Mouse (Mus musculus): Measurements from ENCODE around the gene Ldlrad3.
A peak's percentile ranks its signal among the peaks of the same experiment; 100 is the strongest.

The Ldlrad3 gene

GRCm38 (mm10) chr2:102064826-102065441 lies 121.3 kb downstream of the Ldlrad3 start:
- peak in 1 of 2 experiments; percentile 53 for DNase-seq

GRCm38 (mm10) chr2:102063906-102064505 lies 122.2 kb downstream of the Ldlrad3 start:
- peak in 1 of 2 experiments; percentile 15 for DNase-seq

- DNase-seq: peak; percentile 52 to 55
These were observed 123.2 kb downstream of the Ldlrad3 start for GRCm38 (mm10) chr2:102062861-102063468.

GRCm38 (mm10) chr2:102061921-102062320 lies 124.3 kb downstream of the Ldlrad3 start:
- DNase-seq: peak in 1 of 2 experiments; percentile 25

- DNase-seq: no peak
These were observed 128.4 kb downstream of the Ldlrad3 start for GRCm38 (mm10) chr2:102057746-102058145.

- no peak for DNase-seq
These were observed 129.0 kb downstream of the Ldlrad3 start for GRCm38 (mm10) chr2:102057029-102057685.

GRCm38 (mm10) chr2:102056144-102056543 lies 130.0 kb downstream of the Ldlrad3 start:
- no peak for DNase-seq

- DNase-seq: peak; percentile 84 to 88
These were observed 133.1 kb downstream of the Ldlrad3 start for GRCm38 (mm10) chr2:102052951-102053660.

- peak; percentile 84 to 85 for DNase-seq
These were observed 133.8 kb downstream of the Ldlrad3 start for GRCm38 (mm10) chr2:102052353-102052752.

- peak in 1 of 2 experiments; percentile 56 for DNase-seq
These were observed 136.2 kb downstream of the Ldlrad3 start for GRCm38 (mm10) chr2:102049866-102050550.

GRCm38 (mm10) chr2:102048296-102049175 lies 137.6 kb downstream of the Ldlrad3 start:
- DNase-seq: no peak

GRCm38 (mm10) chr2:102046481-102046880 lies 139.7 kb downstream of the Ldlrad3 start:
- DNase-seq: peak; percentile 46 to 65

- DNase-seq: no peak
These were observed 145.7 kb downstream of the Ldlrad3 start for GRCm38 (mm10) chr2:102040456-102040855.

GRCm38 (mm10) chr2:102040011-102040410 lies 146.2 kb downstream of the Ldlrad3 start:
- no peak for DNase-seq

- DNase-seq: no peak
These were observed 147.1 kb downstream of the Ldlrad3 start for GRCm38 (mm10) chr2:102038895-102039667.

- peak; percentile 82 to 89 for DNase-seq
These were observed 147.8 kb downstream of the Ldlrad3 start for GRCm38 (mm10) chr2:102038229-102038894.

GRCm38 (mm10) chr2:102036665-102037511 lies 149.3 kb downstream of the Ldlrad3 start:
- DNase-seq: no peak

- no peak for DNase-seq
These were observed 151.7 kb downstream of the Ldlrad3 start for GRCm38 (mm10) chr2:102034513-102034879.

Data from cerebellum, postnatal 25 days (tissue).